Mouse (Mus musculus) MEL (cell line): ENCODE data around the gene Tor4a. TPM values are rescaled to one million over a fixed set of nuclear protein-coding genes. Genes with fewer than 3 reads are reported as not detected.

Experiments used
- DNase-seq: peaks from one replicate; pipeline ENCODE4 v3.0.0; 2011; ENCODE audit warnings: low read depth, low spot score
- H3K27ac ChIP-seq: 2 replicates; pipeline ENCODE4 v1.5.1; 2012; ENCODE audit warnings: low read depth, mild to moderate bottlenecking, control low read depth, low read length, moderate library complexity; ENCODE audit not compliant: control insufficient read depth
- H3K27me3 ChIP-seq, 2 experiments: fragments of 150-350 bp in 1 of 2; sonication (generic) in 1 of 2; 2 replicates each; pipeline ENCODE4 v1.6.1; 2012; ENCODE audit warnings: low read length in 2 of 2, mild to moderate bottlenecking in 2 of 2, improper control_type of control experiment in 1 of 2, moderate library complexity in 1 of 2; ENCODE audit not compliant: insufficient read depth in 2 of 2, control insufficient read depth in 1 of 2
- H3K36me3 ChIP-seq, 2 experiments: 2 replicates each; pipeline ENCODE4 v1.6.1; 2012 to 2014; ENCODE audit warnings: low read length in 2 of 2, improper control_type of control experiment in 1 of 2, inconsistent platforms in 1 of 2, mild to moderate bottlenecking in 1 of 2; ENCODE audit not compliant: insufficient read depth in 2 of 2, control insufficient read depth in 1 of 2
- H3K4me1 ChIP-seq, 2 experiments: fragments of 150-350 bp in 1 of 2; sonication (generic) in 1 of 2; 2 replicates each; pipeline ENCODE4 v1.6.1; 2012; ENCODE audit warnings: low read length in 2 of 2, improper control_type of control experiment in 1 of 2, mild to moderate bottlenecking in 1 of 2; ENCODE audit not compliant: insufficient read depth in 2 of 2, control insufficient read depth in 1 of 2
- H3K4me3 ChIP-seq, 2 experiments: fragments of 150-350 bp in 1 of 2; sonication (generic) in 1 of 2; 2 replicates each; pipeline ENCODE4 v1.5.1; 2012; ENCODE audit warnings: low read depth in 2 of 2, low read length in 2 of 2, mild to moderate bottlenecking in 2 of 2, moderate library complexity in 2 of 2, control low read depth in 1 of 2, improper control_type of control experiment in 1 of 2; ENCODE audit not compliant: control insufficient read depth in 1 of 2, insufficient read depth in 1 of 2
- H3K79me2 ChIP-seq: 2 replicates; pipeline ENCODE4 v1.6.1; 2012; ENCODE audit warnings: mild to moderate bottlenecking, low read length, moderate library complexity; ENCODE audit not compliant: control insufficient read depth, poor library complexity, insufficient read depth
- H3K9ac ChIP-seq: 2 replicates; pipeline ENCODE4 v1.6.1; 2012; ENCODE audit warnings: low read depth, mild to moderate bottlenecking, control low read depth, low read length, moderate library complexity; ENCODE audit not compliant: control insufficient read depth, poor library complexity, severe bottlenecking
- H3K9me3 ChIP-seq: fragments of 150-350 bp; sonication (generic); replicated peaks from 2 replicates; pipeline ENCODE4 v1.6.1; 2012; ENCODE audit warnings: mild to moderate bottlenecking, low read length, improper control_type of control experiment, moderate library complexity; ENCODE audit not compliant: insufficient read depth
- BHLHE40 ChIP-seq: IDR thresholded peaks from 2 replicates; pipeline ENCODE4 v1.6.1; 2012; ENCODE audit warnings: low read depth, mild to moderate bottlenecking, inconsistent platforms, low read length, improper control_type of control experiment, borderline replicate concordance
- CHD1 ChIP-seq: IDR thresholded peaks from 2 replicates; pipeline ENCODE4 v1.6.1; 2012; ENCODE audit warnings: low read depth, mild to moderate bottlenecking, inconsistent platforms, low read length, improper control_type of control experiment
- CTCF ChIP-seq, 3 experiments: IDR thresholded peaks in 2 of 3; conservative IDR thresholded peaks in 1 of 3; 2 replicates each; pipeline ENCODE4 v1.5.1; 2011 to 2012; ENCODE audit warnings: low read length in 3 of 3, low read depth in 2 of 3, mild to moderate bottlenecking in 2 of 3, improper control_type of control experiment in 1 of 3, inconsistent platforms in 1 of 3, mixed read lengths in 1 of 3, moderate library complexity in 1 of 3; ENCODE audit not compliant: control insufficient read depth in 1 of 3, insufficient read depth in 1 of 3, poor library complexity in 1 of 3, severe bottlenecking in 1 of 3
- E2F4 ChIP-seq: IDR thresholded peaks from 2 replicates; pipeline ENCODE4 v1.6.1; 2011; ENCODE audit warnings: low read depth, low read length, improper control_type of control experiment, borderline replicate concordance
- EP300 ChIP-seq, 2 experiments: IDR thresholded peaks; 2 replicates each; pipeline ENCODE4 v1.6.1; 2011; ENCODE audit warnings: improper control_type of control experiment in 2 of 2, low read length in 2 of 2, low read depth in 1 of 2, mild to moderate bottlenecking in 1 of 2
- ETS1 ChIP-seq: IDR thresholded peaks from 2 replicates; pipeline ENCODE4 v1.6.1; 2012; ENCODE audit warnings: low read depth, mild to moderate bottlenecking, inconsistent platforms, low read length, improper control_type of control experiment, moderate library complexity
- GABPA ChIP-seq: IDR thresholded peaks from 2 replicates; pipeline ENCODE4 v1.6.1; 2012; ENCODE audit warnings: low read depth, mild to moderate bottlenecking, inconsistent platforms, low read length, improper control_type of control experiment, moderate library complexity
- GATA1 ChIP-seq: IDR thresholded peaks from 2 replicates; pipeline ENCODE4 v1.6.1; 2011; ENCODE audit warnings: low read depth, low read length, improper control_type of control experiment
- HCFC1 ChIP-seq: IDR thresholded peaks from 2 replicates; pipeline ENCODE4 v1.6.1; 2012; ENCODE audit warnings: low read depth, mild to moderate bottlenecking, inconsistent platforms, low read length, improper control_type of control experiment, moderate library complexity
- JUND ChIP-seq: IDR thresholded peaks from 2 replicates; pipeline ENCODE4 v1.6.1; 2011; ENCODE audit warnings: low read depth, mild to moderate bottlenecking, improper control_type of control experiment, low read length
- MAX ChIP-seq: IDR thresholded peaks from 2 replicates; pipeline ENCODE4 v1.6.1; 2011; ENCODE audit warnings: low read length, improper control_type of control experiment
- MEF2A ChIP-seq: IDR thresholded peaks from 2 replicates; pipeline ENCODE4 v1.6.1; 2014; ENCODE audit warnings: low read depth, mild to moderate bottlenecking, inconsistent platforms, low read length, improper control_type of control experiment; ENCODE audit not compliant: poor library complexity, insufficient replicate concordance, severe bottlenecking; ENCODE audit errors: extremely low read depth
- NELFE ChIP-seq: IDR thresholded peaks from 2 replicates; pipeline ENCODE4 v1.6.1; 2011; ENCODE audit warnings: low read depth, low read length, improper control_type of control experiment
- NRF1 ChIP-seq: IDR thresholded peaks from 2 replicates; pipeline ENCODE4 v1.6.1; 2014; ENCODE audit warnings: low read depth, mild to moderate bottlenecking, inconsistent platforms, low read length, improper control_type of control experiment, moderate library complexity; ENCODE audit not compliant: poor library complexity, insufficient read depth, severe bottlenecking
- POLR2A ChIP-seq, 2 experiments: IDR thresholded peaks; 2 replicates each; pipeline ENCODE4 v1.6.1; 2011 to 2012; ENCODE audit warnings: low read length in 2 of 2, mild to moderate bottlenecking in 2 of 2, control low read depth in 1 of 2, improper control_type of control experiment in 1 of 2, low read depth in 1 of 2, moderate library complexity in 1 of 2; ENCODE audit not compliant: control insufficient read depth in 1 of 2, insufficient read depth in 1 of 2, poor library complexity in 1 of 2
- POLR2AphosphoS2 ChIP-seq: IDR thresholded peaks from 2 replicates; pipeline ENCODE4 v1.6.1; 2011; ENCODE audit warnings: low read length, improper control_type of control experiment
- SIN3A ChIP-seq: IDR thresholded peaks from 2 replicates; pipeline ENCODE4 v1.6.1; 2012; ENCODE audit warnings: low read length, improper control_type of control experiment, inconsistent platforms
- SMC3 ChIP-seq: IDR thresholded peaks from 2 replicates; pipeline ENCODE4 v1.6.1; 2011; ENCODE audit warnings: low read depth, low read length, improper control_type of control experiment
- ZNF384 ChIP-seq: IDR thresholded peaks from 2 replicates; pipeline ENCODE4 v1.6.1; 2012; ENCODE audit warnings: low read depth, mild to moderate bottlenecking, inconsistent platforms, low read length, improper control_type of control experiment
- polyA plus RNA-seq, 2 experiments: library from polyadenylated mRNA; stranded (reverse) in 1 of 2; unstranded in 1 of 2; fragments of >175 nt in 1 of 2; fragments of >200 nt in 1 of 2; gene quantifications; 2 replicates each; pipeline versions ENCODE4 v1.2.1 to v1.2.4; 2012; ENCODE audit warnings: low replicate concordance in 2 of 2, low read depth in 1 of 2; ENCODE audit not compliant: insufficient read length in 2 of 2, insufficient read depth in 1 of 2, missing spikeins in 1 of 2
- total RNA-seq: library from RNA; depleted of rRNA; stranded (reverse); fragments of 300-350 nt; gene quantifications from 2 replicates; pipeline ENCODE4 v1.2.3, GENCODE M21; 2012

Tor4a gene
- total and polyA plus RNA-seq, 3 experiments, result 9.1 to 13.7 TPM; not detected in 1

GRCm38 (mm10) chr2:25171769-25172153 is 24.9 kb downstream of the Tor4a start:
- DNase-seq, result no peak
- Histone ChIP-seq H3K79me2 (no peaks in the 10 kb centered on the region; the same call in 1 of the 2 replicates), H3K27ac (no peak overlapping the region), H3K4me1 (peaks cover 11 to 37% of the 10 kb centered on the region in 2 experiments), H3K9ac (no peak overlapping the region), H3K27me3 (no peaks in the 10 kb centered on the region), H3K9me3 (no peaks in the 10 kb centered on the region), H3K36me3 (peaks cover 0 to 21% of the 10 kb centered on the region in 2 experiments; a peak in 2 of 4 replicates), H3K4me3 (no peak overlapping the region)
- TF ChIP-seq ZNF384, result no peak
- no peak for TF ChIP-seq CHD1
- TF ChIP-seq GATA1, result no peak
- TF ChIP-seq HCFC1, result no peak
- no peak for TF ChIP-seq SMC3
- TF ChIP-seq BHLHE40, result no peak
- no peak for TF ChIP-seq SIN3A
- no peak for TF ChIP-seq ETS1
- TF ChIP-seq NELFE, result no peak
- no peak for TF ChIP-seq E2F4
- TF ChIP-seq POLR2A (IDR thresholded peaks at IDR 0.05; ENCODE audit: control insufficient read depth in 1 of 2, insufficient read depth in 1 of 2, low read depth in 1 of 2, low read length in 2 of 2, poor library complexity in 1 of 2), result no peak
- TF ChIP-seq CTCF (IDR thresholded peaks at IDR 0.05 in 2 of 3, conservative IDR thresholded peaks at IDR 0.05 in 1 of 3; ENCODE audit: control insufficient read depth in 1 of 3, insufficient read depth in 1 of 3, low read depth in 2 of 3, low read length in 3 of 3, poor library complexity in 1 of 3, severe bottlenecking in 1 of 3), result no peak

- H3K9me3 ChIP-seq, result no peaks in the 10 kb centered on the region
- no peak overlapping the region for H3K9ac ChIP-seq
- H3K27me3 ChIP-seq, result no peaks in the 10 kb centered on the region
- peaks cover 11 to 37% of the 10 kb centered on the region in 2 experiments for H3K4me1 ChIP-seq
- DNase-seq, result no peak
- no peak overlapping the region for H3K27ac ChIP-seq
- H3K79me2 ChIP-seq, result no peaks in the 10 kb centered on the region; the same call in 1 of the 2 replicates
- peaks cover 0 to 21% of the 10 kb centered on the region in 2 experiments; a peak in 2 of 4 replicates for H3K36me3 ChIP-seq
- TF ChIP-seq ZNF384, result no peak
- no peak for TF ChIP-seq MAX
- no peak for TF ChIP-seq NELFE
- no peak for TF ChIP-seq EP300 (IDR thresholded peaks at IDR 0.05; ENCODE audit: low read depth in 1 of 2, low read length in 2 of 2)
- no peak for TF ChIP-seq NRF1
- no peak for TF ChIP-seq JUND
- no peak for TF ChIP-seq MEF2A
- TF ChIP-seq GABPA, result no peak
- no peak for TF ChIP-seq ETS1
- no peak for TF ChIP-seq POLR2AphosphoS2
- H3K4me3 ChIP-seq, result no peak overlapping the region
These were observed 25.5 kb downstream of the Tor4a start for GRCm38 (mm10) chr2:25171101-25171768.
